Mouse (Mus musculus): ENCODE data around the gene Trim25.
A peak's percentile ranks its signal among the peaks of the same experiment; 100 is the strongest.
"Not testable (repeated sequence)": the region's sequence is repeated elsewhere in the genome, so short reads cannot be mapped to it uniquely, and the experiment has no call there.

Trim25 gene

DNA sequence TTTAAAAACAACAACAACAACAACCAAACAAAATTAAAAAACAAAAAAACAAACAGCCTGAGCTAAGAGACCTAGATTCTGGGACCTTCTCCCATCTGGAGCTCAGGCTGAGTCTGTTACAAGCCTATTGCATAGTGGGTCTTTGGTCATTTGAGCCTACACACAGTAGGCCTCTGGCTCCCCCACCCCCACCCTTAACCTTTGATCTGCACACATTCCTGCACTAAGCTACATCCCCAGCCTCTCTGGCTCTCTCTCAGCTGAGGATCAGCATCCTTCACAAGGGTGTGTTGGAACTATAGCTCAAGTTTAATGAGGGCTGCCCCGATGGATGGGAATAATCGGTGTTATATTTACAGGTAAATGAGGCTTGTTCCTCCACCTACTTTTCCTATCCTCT, 3.6 kb upstream of the Trim25 start:
- no peak for DNase-seq

DNA sequence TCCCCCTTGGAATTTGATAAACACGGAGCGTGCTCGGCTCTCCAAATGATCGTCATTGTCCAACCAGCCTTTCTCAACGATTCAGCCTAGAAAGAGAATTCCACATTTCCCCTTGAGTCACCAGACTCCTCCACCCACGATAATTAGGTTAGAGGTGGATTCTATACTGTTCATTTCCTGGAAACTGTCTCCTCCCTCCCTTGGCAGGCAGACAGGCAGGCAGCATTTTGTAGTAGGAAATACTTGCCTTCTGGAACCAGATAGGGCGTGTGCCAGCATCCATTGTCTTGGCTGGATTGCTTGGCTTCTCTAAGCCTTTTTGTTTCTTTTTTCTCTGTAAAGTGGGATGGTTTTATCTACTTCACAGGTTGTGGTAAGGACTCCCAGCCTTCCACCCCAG, 2.7 kb upstream of the Trim25 start:
- DNase-seq = peak; percentile 44

DNA sequence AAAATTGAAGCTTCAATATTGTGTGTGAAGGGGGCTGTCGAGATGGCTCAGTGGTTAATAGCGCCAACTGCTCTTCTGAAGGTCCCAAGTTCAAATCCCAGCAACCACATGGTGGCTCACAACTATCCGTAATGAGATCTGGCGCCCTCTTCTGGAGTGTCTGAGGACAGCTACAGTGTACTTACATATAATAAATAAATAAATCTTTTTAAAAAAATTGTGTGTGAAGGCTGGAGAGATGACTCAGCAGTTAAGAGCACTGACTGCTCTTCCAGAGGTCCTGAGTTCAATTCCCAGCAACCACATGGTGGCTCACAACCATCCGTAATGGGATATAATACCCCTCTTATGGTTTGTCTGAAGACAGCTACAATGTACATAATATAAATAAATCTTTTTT, 1.8 kb upstream of the Trim25 start:
- not testable (repeated sequence) for DNase-seq

DNA sequence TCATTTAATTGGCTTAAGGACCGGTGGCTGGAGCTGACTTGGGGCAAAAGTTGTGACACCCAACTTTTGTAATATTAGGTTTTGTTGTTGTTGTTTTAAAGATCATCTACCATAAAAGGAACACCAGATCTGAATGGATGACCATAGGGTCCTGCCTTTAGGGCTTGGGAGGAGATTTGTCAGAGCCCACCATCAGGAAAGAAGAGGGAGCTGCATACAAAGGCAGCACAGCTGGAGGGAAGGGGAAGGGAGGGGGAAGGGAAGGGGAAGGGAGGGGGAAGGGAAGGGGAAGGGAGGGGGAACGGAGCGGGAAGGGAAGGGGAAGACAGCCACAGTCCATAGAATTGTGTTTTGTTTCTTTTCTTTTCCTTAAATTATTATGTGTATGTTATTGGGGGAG, 770 bp upstream of the Trim25 start:
- no peak for DNase-seq

DNA sequence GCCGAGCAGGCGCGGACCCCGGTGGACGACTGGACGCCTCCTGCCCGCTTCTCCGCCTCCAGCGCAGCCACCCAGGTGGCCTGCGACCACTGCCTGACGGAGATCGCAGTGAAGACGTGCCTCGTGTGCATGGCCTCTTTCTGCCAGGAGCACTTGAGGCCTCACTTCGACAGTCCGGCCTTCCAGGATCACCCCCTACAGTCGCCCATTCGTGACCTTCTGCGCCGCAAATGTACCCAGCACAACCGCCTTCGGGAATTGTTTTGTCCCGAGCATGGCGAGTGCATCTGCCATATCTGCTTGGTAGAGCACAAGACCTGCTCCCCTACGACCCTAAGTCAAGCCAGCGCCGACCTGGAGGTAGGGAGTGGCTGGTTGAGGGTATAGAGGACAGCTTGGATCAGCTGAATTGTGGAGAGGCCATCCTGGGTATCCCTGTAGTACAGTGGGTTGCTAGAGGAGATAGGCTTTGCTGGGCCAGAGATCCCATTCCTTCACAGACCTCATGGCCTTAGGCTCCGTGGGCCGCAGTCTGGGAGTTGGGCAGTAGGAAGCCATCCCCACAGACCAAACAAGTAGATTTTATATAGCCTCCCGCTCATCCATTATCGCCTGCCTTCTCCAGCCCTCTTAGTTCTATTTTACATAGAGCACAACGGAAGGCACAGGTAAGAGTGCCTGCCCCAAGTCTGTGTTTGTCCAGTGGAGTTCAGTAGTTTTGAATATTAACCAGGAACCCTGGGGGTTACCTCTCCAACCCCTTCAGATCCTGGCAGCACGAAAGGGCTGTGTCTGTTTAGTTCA, 749 bp downstream of the Trim25 start:
- peak; percentile 28 for DNase-seq

DNA sequence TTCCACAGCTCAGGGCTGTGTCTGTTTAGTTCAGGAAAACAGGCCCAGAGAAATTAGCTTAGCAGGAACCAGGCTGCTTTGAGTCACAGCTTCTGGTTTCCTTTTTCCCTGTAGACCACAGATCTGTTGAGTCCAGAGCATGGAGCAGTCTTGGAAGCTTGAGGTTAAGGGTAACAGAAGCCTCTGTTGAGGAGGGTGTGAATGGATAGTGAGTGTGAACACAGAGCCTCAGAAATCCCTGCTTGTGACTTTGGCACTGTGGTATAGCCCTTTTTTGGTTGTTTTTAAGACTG, 1.3 kb downstream of the Trim25 start:
- no peak for DNase-seq

DNA sequence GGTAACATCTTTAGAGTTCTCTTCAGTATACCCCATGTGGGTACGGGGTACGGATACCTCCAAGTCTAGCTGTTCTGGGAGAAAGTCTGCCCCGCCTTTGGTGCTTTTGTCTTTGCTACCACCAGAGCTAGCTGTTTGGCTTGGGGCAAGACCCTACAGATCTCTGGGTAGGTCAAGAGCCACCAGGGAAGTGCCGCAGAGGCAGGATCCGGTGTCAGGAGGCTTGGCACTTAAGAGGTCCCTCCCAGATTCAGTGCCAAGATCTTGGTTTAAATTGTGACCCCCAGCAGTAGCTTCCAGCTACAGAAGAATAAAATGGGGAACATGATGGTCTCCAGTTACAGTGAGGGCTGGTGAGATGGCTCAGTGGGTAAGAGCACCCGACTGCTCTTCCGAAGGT, 2.4 kb downstream of the Trim25 start:
- DNase-seq = no peak

DNA sequence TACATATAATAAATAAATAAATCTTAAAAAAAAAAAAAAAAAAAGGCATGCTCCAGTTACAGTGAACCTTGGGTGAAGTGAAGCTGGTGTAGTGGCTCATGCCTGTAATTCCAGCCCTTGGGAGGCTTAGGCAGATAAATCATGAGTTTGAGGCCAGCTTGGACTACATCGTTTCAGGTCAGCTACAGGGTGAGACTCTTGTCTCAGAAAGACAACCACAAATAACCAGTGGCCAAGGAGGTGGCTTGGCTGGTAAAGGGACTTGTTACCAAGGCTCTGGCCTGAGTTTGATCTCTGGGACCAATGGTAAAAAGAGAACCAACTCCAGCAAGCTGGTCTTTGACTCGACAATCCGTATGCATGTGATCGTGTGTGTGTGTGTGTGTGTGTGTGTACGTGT, 2.9 kb downstream of the Trim25 start:
- no peak for DNase-seq

DNA sequence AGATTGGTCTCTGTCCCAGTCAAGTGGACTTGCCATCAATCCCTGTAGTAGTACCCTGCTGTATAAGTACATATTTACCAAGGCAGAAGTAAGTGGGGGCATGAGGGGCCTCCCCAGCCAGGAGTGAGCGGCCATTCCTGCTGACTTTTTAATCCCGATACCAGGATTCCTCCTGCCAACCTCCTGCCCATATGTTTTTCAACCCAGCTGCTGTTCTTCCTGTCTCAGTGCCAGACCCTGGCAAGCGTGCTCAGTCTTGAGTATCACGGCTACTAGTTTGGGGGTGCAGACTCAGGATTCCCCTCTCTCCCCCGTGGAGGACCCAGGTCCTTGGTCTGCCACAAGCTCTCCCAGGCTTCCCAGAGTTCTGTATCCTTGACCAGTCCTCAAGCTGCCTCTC, 3.4 kb downstream of the Trim25 start:
- DNase-seq = no peak

DNA sequence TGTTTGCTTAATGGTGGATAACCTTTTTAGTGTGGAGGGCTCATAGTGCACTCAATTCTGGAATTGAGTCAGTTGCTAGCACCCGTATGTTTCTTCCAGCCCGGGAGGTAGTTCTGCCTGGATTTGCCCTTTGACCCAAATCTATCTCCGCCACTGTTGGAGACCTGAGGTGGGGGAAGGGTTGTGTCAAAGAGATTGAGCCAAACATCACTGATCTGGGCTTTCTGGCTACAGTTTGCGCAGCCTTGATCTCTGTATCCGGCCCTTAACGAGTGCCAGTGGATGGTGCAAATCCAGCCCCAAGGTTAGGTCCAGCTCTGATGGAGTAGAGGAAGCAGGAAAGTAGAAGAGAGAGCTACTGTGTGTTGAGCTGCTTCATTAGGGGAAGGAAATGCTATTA, 3.9 kb downstream of the Trim25 start:
- DNase-seq = peak; percentile 38

DNA sequence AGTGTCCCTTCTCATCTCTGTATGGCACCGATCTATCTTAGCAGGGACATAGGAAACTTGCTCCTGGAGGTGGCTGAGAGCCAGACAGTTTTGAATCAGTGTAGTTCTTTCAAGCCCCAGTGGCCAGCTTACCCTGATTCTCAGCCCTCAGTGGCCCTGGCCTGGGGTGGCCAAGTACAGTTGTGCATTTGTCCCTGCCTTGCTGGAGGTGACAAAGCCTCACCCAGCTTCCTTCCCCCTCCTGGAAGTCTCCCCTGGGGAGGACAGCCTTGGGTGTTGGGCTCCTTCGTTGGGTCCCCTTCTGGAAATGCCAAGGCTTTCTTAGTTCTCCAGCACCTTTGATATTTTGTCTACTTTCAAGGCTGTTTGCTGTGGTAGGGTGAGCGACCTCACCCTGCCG, 4.5 kb downstream of the Trim25 start:
- peak; percentile 23 for DNase-seq

DNA sequence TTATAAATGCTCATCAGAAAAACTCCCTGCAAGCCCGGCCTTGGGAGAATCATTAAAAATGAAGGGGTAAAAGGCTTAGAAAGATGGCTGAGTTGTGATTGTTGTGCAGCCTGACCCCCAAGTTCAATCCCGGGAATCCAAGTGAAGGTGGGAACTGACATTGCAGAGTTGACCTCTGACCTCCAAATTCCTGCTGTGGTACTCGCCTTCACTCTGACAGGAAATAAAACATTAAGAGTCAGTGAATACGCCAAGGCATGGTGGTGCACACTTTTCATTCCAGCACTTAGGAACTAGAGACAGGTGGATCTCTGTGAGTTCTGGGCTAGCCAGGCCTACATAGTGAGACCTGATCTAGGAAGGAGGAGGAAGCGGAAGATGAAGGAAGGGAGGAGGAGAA, 6.3 kb downstream of the Trim25 start:
- no peak for DNase-seq

DNA sequence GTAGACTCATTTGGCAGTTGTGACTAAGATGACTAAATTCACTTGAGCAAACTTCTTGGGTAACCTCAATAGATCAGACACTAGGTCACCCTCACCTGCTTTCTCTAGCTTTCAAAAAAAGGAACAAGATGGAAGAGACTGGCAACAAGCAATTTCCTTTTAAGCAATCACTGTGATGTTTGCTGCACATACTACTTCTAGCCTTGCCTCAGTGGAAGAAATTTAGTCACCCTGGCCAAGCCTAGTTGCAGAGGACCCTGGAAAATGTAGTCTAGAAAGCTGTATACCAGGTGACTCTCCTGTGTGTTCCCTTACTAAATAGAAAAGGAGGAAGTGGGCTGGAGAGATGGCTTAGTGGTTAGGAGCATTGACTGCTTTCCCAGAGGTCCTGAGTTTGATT, 7.2 kb downstream of the Trim25 start:
- DNase-seq = no peak

DNA sequence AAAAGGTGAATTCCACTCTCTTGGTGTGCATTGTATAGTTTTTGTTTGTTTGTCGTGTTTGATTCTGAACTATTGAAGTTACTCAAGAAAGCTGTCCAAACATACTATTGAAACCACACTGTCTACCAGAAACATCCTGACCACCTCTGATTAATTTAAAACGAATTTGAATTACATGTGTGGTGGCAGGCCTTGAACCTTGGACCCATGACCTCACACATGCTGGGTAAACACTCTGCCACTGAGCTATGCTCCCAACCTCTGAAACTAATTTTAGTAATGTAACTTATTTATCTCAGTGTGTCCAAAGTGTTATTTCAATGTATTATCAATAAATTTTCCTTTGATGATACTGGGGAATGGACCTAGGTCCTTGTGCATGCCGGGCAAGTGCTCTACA, 8.4 kb downstream of the Trim25 start:
- no peak for DNase-seq

DNA sequence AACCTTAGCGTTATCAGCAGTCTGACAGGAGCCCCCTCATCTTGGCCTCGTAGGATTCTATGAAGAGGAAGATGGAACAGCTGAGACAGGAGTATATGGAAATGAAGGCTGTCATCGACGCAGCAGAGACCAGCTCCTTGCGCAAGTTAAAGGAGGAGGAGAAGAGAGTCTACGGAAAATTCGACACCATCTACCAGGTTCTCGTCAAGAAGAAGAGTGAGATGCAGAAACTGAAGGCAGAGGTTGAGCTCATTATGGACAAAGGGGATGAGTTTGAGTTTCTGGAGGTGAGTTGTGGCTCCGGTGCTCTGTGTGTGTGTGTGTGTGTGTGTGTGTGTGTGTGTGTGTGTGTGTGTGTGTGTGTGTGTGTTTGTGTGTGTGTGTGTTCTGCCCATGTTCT, 9.9 kb downstream of the Trim25 start:
- no peak for DNase-seq

DNA sequence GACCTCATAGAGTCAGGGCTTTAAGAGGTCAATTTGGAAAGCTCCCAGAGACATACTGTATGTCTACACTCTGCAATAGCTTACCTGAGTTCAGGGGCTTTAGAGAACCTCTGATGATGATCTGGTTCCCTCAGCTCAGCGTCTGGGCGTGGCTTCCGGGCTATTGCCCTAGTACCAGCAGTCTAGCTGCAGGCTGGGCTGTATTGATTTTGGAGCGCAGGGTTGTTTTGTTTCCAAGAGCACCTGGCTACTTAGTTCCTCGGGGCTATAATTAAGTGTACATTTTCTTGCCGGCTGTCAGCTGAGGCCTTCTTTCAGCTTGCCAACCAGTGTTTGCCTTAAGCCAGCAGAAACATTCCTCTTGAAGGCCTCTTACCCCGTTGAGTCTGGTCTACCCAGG, 10.3 kb downstream of the Trim25 start:
- DNase-seq = no peak

DNA sequence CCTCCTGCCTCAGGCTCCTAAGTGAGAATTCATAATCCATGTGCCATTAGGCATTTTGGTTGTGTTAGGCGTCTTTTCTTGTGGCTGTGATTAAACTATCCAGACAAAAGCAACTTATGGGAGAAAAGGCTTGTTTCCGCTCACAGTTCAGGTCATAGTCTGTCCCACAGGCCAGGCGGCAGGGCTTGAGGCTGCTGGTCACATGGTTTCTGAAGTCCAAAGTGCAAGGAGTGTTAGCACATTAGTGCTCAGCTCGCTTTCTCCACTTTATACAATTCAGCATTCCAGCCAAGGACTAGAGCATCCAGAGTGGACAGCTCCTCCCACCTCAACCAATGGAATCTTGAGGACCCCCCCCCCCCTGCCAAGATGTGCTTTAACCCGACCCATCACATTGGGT, 13.1 kb downstream of the Trim25 start:
- no peak for DNase-seq

DNA sequence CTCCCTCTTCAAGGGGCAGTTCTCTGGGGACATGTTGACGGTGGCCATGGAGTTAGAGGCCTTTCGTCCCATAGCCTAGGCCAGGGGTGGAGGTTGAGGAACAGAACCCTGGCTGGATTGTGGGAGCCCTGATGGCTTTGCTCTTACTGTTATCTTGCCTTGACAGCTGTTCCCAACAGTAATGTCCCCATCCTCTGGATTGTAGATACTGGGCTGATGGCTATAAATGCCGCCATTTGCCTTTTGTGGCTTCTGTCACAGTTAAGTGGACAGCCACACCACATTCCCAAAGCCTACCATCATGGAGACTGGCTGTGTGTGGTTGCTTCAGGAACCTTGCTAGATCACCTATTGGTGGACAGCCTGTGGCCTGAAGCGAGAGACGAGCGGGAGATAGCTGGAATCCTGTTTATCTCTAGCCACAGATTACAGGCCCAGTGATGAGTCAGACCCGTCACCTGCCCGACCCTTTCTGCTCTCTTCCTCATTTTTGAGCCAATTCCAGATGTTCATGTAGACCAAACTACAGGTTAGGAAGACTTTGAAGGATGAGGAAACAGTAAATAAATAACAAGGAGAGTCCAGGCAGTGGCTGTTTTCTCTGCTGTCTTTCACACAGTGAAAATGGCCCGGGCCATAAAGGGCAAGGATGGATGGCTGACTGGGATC, 18.5 kb downstream of the Trim25 start:
- no peak for DNase-seq

DNA sequence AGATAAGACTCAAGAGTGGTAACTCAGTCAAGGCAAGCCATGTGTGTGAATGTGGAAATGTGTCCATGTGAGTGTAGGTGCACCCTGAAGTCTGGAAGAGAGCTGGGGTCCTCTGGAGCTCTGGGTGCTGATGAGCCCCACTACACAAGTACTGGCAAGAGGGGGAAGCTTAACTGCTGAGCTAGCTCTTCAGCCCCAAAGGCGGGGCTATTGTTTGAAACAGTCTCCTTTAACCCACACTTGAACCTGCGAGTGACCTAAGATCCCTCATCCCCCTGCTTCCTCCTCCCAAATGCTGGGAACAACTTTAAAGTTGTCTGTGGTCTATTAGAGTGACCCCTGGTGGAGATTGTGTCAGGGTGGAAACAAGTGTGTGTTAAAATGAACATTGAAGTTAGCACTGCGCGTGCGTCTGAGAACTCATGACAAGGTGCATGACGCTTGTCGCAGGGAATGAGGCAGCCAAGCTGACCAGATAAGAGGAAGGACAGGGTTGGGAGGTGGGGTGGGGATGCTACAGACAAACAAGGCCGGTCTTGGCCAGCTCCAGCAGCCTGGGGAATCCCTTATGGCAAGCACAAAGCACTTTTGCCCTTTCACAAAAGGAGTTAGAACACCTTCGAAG, 21.6 kb downstream of the Trim25 start:
- DNase-seq = no peak

DNA sequence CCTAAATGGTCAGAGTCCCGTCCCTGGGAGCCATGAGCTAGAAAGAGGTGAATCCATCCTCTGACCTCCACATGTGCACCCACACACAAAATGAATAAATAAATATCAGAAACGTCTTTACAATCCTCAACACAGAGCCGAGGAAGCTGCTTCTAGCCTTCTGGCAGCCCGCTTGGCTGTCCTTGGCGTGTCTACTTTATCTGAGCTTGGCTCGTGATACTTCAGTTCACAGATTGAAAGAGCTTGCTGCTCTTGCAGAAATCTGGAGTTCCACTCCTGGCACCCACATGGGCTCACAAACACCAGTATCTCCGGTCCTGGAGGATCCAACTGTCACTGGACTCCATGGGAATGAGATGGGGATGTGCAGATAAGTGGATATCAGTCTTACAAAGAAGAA, 22.5 kb downstream of the Trim25 start:
- DNase-seq = no peak

DNA sequence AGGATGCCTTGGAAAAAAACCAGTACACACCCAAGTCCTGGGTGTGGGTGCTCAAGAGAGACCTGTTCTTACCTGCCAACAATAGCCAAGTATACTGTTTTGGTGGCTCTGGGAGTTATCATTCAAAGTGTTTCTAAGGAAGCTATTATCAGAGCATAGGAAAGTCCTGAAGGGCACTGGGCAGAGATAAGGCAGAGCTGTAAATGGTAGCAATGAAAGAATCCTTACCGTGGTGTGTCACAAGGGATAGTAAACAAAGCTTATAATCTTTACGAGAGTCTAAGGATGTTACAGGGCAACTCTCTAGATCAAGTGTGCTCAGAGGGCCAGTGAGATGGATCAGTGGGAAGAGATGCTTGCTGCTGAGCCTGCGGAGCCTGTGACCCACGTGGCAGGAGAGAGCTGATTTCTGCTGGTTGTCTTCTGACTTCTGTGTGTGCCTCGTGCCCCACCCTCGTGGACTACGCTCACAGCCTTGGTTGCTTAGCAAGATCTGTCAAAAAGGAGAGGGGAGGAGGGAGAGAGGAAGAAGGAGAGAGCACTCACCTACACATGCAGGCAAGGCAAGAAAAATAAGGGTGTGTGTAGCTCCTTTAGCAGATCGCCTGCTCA, 23.1 kb downstream of the Trim25 start:
- no peak for DNase-seq

DNA sequence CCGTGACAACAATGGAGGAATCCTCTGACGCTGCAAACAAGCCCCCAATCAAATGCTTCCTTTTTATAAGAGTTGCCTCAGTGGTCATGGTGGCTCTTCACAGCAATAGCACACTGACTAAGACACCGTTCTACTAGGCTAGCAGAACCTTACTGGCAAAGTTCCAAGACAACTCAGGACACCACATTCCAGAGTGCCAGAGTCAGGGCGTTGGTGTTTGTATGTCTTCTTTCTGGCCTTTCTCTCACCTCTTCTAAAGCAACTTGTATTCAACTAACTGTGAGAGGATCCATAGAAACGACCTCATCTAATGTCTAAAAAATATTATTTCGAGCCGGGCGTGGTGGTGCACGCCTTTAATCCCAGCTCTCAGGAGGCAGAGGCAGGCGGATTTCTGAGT, 24.3 kb downstream of the Trim25 start:
- DNase-seq = peak; percentile 53

DNA sequence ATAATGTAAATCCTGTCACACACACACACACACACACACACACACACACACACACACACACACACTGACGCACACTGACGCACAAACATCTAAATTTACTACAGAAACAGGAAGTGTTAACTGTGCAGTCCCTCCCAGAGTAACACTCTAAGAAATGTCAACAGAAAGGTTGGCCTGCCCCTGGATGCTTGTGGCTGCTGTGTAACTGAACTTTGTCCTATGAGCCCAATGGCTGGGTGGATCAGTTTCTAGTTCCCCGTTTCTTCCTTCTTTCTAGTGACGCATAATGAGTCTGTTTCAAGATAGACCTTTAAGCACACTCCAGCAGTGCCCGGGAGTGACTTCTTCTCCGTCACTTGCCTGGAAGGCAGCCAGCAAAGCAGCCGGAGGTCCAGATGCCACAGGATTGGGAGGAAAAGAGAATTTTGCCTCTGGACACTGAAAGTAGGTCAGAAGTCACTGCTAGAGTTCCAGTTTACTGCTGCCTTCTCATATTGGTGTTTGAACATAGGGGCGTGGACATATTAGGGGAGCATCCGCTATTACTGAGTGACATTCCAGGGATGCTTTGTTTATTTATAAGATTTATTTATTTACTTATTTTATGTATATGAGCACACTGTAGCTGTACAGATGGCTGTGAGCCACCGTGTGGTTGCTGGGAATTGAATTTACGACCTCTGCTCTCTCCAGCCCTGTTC, 25.2 kb downstream of the Trim25 start:
- DNase-seq = peak; percentile 94
